Mouse (Mus musculus) midbrain, embryonic 12.5 days (tissue): Measurements from ENCODE around the gene Prr5. TPM values are rescaled to one million over a fixed set of nuclear protein-coding genes. Genes with fewer than 3 reads are reported as not detected.
A peak's percentile ranks its signal among the peaks of the same experiment; 100 is the strongest.

Source experiments
- ATAC-seq: fragments of 200-750 bp; cut with Nextera tagmentation; 2 replicates; pipeline ENCODE4 v1.8.0; 2017; ENCODE audit warnings: low read depth, moderate TSS enrichment, moderate library complexity; ENCODE audit not compliant: low FRiP score
- H3K27ac ChIP-seq: fragments of 300-500 bp; sonication (generic); replicated peaks from 2 replicates; pipeline ENCODE4 v1.5.1; 2016; ENCODE audit warnings: mild to moderate bottlenecking
- H3K27me3 ChIP-seq: fragments of 300-500 bp; sonication (generic); 2 replicates; pipeline ENCODE4 v1.6.1; 2016; ENCODE audit warnings: mild to moderate bottlenecking
- H3K36me3 ChIP-seq: fragments of 300-500 bp; sonication (generic); 2 replicates; pipeline ENCODE4 v1.6.1; 2016
- H3K4me1 ChIP-seq: fragments of 300-500 bp; sonication (generic); 2 replicates; pipeline ENCODE4 v1.6.1; 2016
- H3K4me2 ChIP-seq: fragments of 300-500 bp; sonication (generic); replicated peaks from 2 replicates; pipeline ENCODE4 v1.6.1; 2016; ENCODE audit warnings: mild to moderate bottlenecking, moderate library complexity
- H3K4me3 ChIP-seq: fragments of 300-500 bp; sonication (generic); 2 replicates; pipeline ENCODE4 v1.5.1; 2016; ENCODE audit warnings: mild to moderate bottlenecking
- H3K9ac ChIP-seq: fragments of 300-500 bp; sonication (generic); replicated peaks from 2 replicates; pipeline ENCODE4 v1.6.1; 2016; ENCODE audit warnings: mild to moderate bottlenecking, moderate library complexity
- H3K9me3 ChIP-seq: fragments of 300-500 bp; sonication (generic); 2 replicates; pipeline ENCODE4 v1.6.1; 2016; ENCODE audit warnings: mild to moderate bottlenecking
- WGBS: fragments of 180-500 bp; shearing (Covaris S2); methylation state at CpG from one replicate; pipeline ENCODE4 v1.1.7; 2016; 5-methylcytosine and 5-hydroxymethylcytosine counted together
- polyA plus RNA-seq: library from polyadenylated mRNA; unstranded; fragments of >200 nt; fragmentation: Nextera tagmentation; extraction: Ambion mirVana; gene quantifications from 2 replicates; pipeline ENCODE4 v1.2.1, GENCODE M21; 2016

Prr5 gene
- polyA plus RNA-seq, 1 experiment from 2014 or later, result 13.9 TPM

- H3K9ac ChIP-seq, result no peak overlapping the region
- H3K27ac ChIP-seq, result no peak overlapping the region
- H3K4me1 ChIP-seq, result no peaks in the 10 kb centered on the region; the same call in 1 of the 2 replicates
- 70% methylated on average over 6 of the region's 6 CpGs for whole genome bisulfite sequencing
- H3K36me3 ChIP-seq, result no peaks in the 10 kb centered on the region
- no peak overlapping the region for H3K4me3 ChIP-seq
- no peaks in the 10 kb centered on the region for H3K9me3 ChIP-seq
- ATAC-seq, result no peak
- no peak overlapping the region for H3K4me2 ChIP-seq
- H3K27me3 ChIP-seq, result no peaks in the 10 kb centered on the region
Measured at GRCm38 (mm10) chr15:84639451-84640136, 29.8 kb upstream of the Prr5 start.

GRCm38 (mm10) chr15:84640722-84641121 is 28.7 kb upstream of the Prr5 start:
- no peaks in the 10 kb centered on the region for H3K9me3 ChIP-seq
- WGBS, result 88% methylated on average over 6 of the region's 6 CpGs
- H3K9ac ChIP-seq, result no peak overlapping the region

GRCm38 (mm10) chr15:84641127-84641526 is 28.3 kb upstream of the Prr5 start:
- no peak overlapping the region for H3K4me3 ChIP-seq
- no peaks in the 10 kb centered on the region for H3K27me3 ChIP-seq
- no peak overlapping the region for H3K27ac ChIP-seq
- 68% methylated on average over 5 of the region's 5 CpGs for WGBS
- H3K9ac ChIP-seq, result no peak overlapping the region
- no peaks in the 10 kb centered on the region for H3K36me3 ChIP-seq
- H3K4me1 ChIP-seq, result no peaks in the 10 kb centered on the region
- H3K9me3 ChIP-seq, result no peaks in the 10 kb centered on the region
- no peak overlapping the region for H3K4me2 ChIP-seq
- ATAC-seq, result no peak

More at GRCm38 (mm10) chr15:84640722-84641121, 28.7 kb upstream of the Prr5 start:
- no peaks in the 10 kb centered on the region for H3K36me3 ChIP-seq
- ATAC-seq, result no peak
- H3K27ac ChIP-seq, result no peak overlapping the region
- H3K4me1 ChIP-seq, result no peaks in the 10 kb centered on the region
- no peak overlapping the region for H3K4me3 ChIP-seq
- H3K27me3 ChIP-seq, result no peaks in the 10 kb centered on the region
- no peak overlapping the region for H3K4me2 ChIP-seq

GRCm38 (mm10) chr15:84641948-84642347 is 27.5 kb upstream of the Prr5 start:
- no peaks in the 10 kb centered on the region for H3K4me1 ChIP-seq
- ATAC-seq, result no peak
- no peaks in the 10 kb centered on the region for H3K27me3 ChIP-seq
- no peaks in the 10 kb centered on the region for H3K9me3 ChIP-seq
- no peak overlapping the region for H3K4me3 ChIP-seq
- H3K4me2 ChIP-seq, result no peak overlapping the region
- WGBS, result 100% methylated on average over 1 of the region's 1 CpGs
- H3K9ac ChIP-seq, result no peak overlapping the region
- H3K27ac ChIP-seq, result no peak overlapping the region
- H3K36me3 ChIP-seq, result no peaks in the 10 kb centered on the region

GRCm38 (mm10) chr15:84643178-84643577 is 26.2 kb upstream of the Prr5 start:
- WGBS, result 25% methylated on average over 1 of the region's 1 CpGs
- no peaks in the 10 kb centered on the region for H3K36me3 ChIP-seq
- H3K27ac ChIP-seq, result no peak overlapping the region
- no peaks in the 10 kb centered on the region for H3K27me3 ChIP-seq
- no peak for ATAC-seq
- peaks cover 6% of the 10 kb centered on the region; the same call in 1 of the 2 replicates for H3K9me3 ChIP-seq
- no peaks in the 10 kb centered on the region for H3K4me1 ChIP-seq
- H3K9ac ChIP-seq, result no peak overlapping the region
- no peak overlapping the region for H3K4me2 ChIP-seq
- H3K4me3 ChIP-seq, result no peak overlapping the region

GRCm38 (mm10) chr15:84651481-84651880 is 17.9 kb upstream of the Prr5 start:
- ATAC-seq, result no peak
- Histone ChIP-seq H3K27ac (no peak overlapping the region), H3K36me3 (no peaks in the 10 kb centered on the region), H3K27me3 (no peaks in the 10 kb centered on the region; the same call in none of the 2 replicates), H3K9ac (no peak overlapping the region), H3K4me1 (peaks cover 22% of the 10 kb centered on the region), H3K9me3 (peaks cover 6% of the 10 kb centered on the region; the same call in 1 of the 2 replicates), H3K4me2 (no peak overlapping the region), H3K4me3 (no peak overlapping the region)
- 95% methylated on average over 6 of the region's 6 CpGs for WGBS

GRCm38 (mm10) chr15:84653151-84653550 is 16.3 kb upstream of the Prr5 start:
- Histone ChIP-seq H3K9me3 (no peaks in the 10 kb centered on the region), H3K27ac (no peak overlapping the region), H3K27me3 (no peaks in the 10 kb centered on the region; the same call in none of the 2 replicates), H3K4me1 (peaks cover 32% of the 10 kb centered on the region), H3K9ac (no peak overlapping the region), H3K36me3 (no peaks in the 10 kb centered on the region), H3K4me3 (no peak overlapping the region), H3K4me2 (no peak overlapping the region)
- no peak for ATAC-seq
- WGBS, result 93% methylated on average over 7 of the region's 7 CpGs

- peak; percentile 92 for ATAC-seq
- 4% methylated on average over 28 of the region's 28 CpGs for WGBS
- H3K4me1 ChIP-seq, result peaks cover 32% of the 10 kb centered on the region
- peak overlapping the region; percentile 55; the same call in 1 of the 2 replicates for H3K9ac ChIP-seq
- H3K36me3 ChIP-seq, result no peaks in the 10 kb centered on the region
- no peaks in the 10 kb centered on the region for H3K9me3 ChIP-seq
- peak overlapping the region; percentile 39 for H3K4me3 ChIP-seq
- H3K27me3 ChIP-seq, result no peaks in the 10 kb centered on the region; the same call in none of the 2 replicates
- peak overlapping the region; percentile 57 for H3K4me2 ChIP-seq
- H3K27ac ChIP-seq, result peak overlapping the region; percentile 96
Measured at GRCm38 (mm10) chr15:84653979-84654966, 15.1 kb upstream of the Prr5 start.

GRCm38 (mm10) chr15:84654975-84655374 is 14.4 kb upstream of the Prr5 start:
- H3K4me1 ChIP-seq, result peaks cover 32% of the 10 kb centered on the region
- H3K27me3 ChIP-seq, result no peaks in the 10 kb centered on the region; the same call in none of the 2 replicates
- no peaks in the 10 kb centered on the region for H3K9me3 ChIP-seq
- no peak for ATAC-seq
- WGBS, result 51% methylated on average over 10 of the region's 10 CpGs
- H3K9ac ChIP-seq, result no peak overlapping the region
- H3K4me2 ChIP-seq, result peak overlapping the region; percentile 57; the same call in 1 of the 2 replicates
- no peaks in the 10 kb centered on the region for H3K36me3 ChIP-seq
- H3K27ac ChIP-seq, result peak overlapping the region; percentile 96
- no peak overlapping the region for H3K4me3 ChIP-seq

- Histone ChIP-seq H3K9ac (no peak overlapping the region), H3K9me3 (no peaks in the 10 kb centered on the region), H3K4me2 (no peak overlapping the region), H3K36me3 (no peaks in the 10 kb centered on the region), H3K27me3 (peaks cover 4% of the 10 kb centered on the region), H3K4me3 (no peak overlapping the region), H3K4me1 (peaks cover 32% of the 10 kb centered on the region), H3K27ac (no peak overlapping the region)
- WGBS, result 96% methylated on average over 3 of the region's 3 CpGs
- ATAC-seq, result no peak
Measured at GRCm38 (mm10) chr15:84656689-84657088, 12.7 kb upstream of the Prr5 start.

GRCm38 (mm10) chr15:84657384-84658064 is 11.9 kb upstream of the Prr5 start:
- ATAC-seq, result peak; percentile 13; the same call in 1 of the 2 replicates
- Histone ChIP-seq H3K27me3 (peaks cover 10% of the 10 kb centered on the region), H3K4me2 (0 out of 2 replicates have a peak overlapping the region, but pooled peaks have one; percentile 7), H3K27ac (peak overlapping the region; percentile 49; the same call in 1 of the 2 replicates), H3K36me3 (no peaks in the 10 kb centered on the region), H3K9me3 (no peaks in the 10 kb centered on the region), H3K9ac (no peak overlapping the region), H3K4me1 (peaks cover 35% of the 10 kb centered on the region), H3K4me3 (no peak overlapping the region)
- WGBS, result 47% methylated on average over 9 of the region's 9 CpGs
